In the genomic region with DNA sequence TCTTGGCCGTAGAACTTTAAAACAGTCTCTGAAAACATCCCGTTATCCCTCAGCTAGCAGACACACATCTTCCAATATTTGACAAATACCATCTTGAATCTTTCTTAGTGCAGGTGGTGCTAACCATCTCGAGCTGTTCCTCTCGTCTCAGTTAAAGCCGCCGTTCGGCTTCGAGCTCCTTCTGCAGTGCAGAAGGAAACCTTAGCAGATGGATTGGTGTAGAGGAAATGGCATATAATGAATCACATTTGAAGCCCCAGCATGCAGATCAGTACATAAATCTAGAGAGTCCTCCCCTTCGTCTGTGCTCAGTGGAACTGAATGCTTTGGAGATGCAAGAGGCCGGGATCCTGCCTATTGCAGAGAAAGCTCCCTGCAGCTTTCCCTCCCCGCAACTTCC, we compare ENCODE assay signal across 14 mouse cellular contexts.
DNase-seq lines count a peak whose midpoint lies in the region; ATAC-seq lines count a peak whose summit lies in the region.
"Had no signal": no experiment of that assay in that cellular context is flagged by ENCODE, and none has a peak within 500 bp of the region (broad histone marks: within the 10 kb centered on the region; RNA-seq: fewer than 3 reads in every experiment).

No protein-coding gene starts in this region.

- H3K27ac ChIP-seq in forebrain, embryonic 16.5 days (ENCODE audit: low read length) = no peak overlapping the region
- H3K27ac ChIP-seq: heart, embryonic 15.5 days; hindbrain, embryonic 12.5 days; limb, embryonic 10.5 days; liver, embryonic 15.5 days; stomach, embryonic 15.5 days had no signal

- H3K4me3 ChIP-seq in forebrain, embryonic 16.5 days (replicated peaks; ENCODE audit: low read length) = no peak overlapping the region
- H3K4me3 ChIP-seq: heart, embryonic 15.5 days; hindbrain, embryonic 12.5 days; limb, embryonic 10.5 days; liver, embryonic 15.5 days; stomach, embryonic 15.5 days had no signal

- ATAC-seq in forebrain, embryonic 16.5 days = peak; percentile 92
- no peak for ATAC-seq in megakaryocyte-erythroid progenitor cell, adult 5-6 weeks (replicated peaks; ENCODE audit: low FRiP score, low TSS enrichment, poor library complexity, severe bottlenecking)

- DNase-seq in embryo, embryonic 11.5 days (ENCODE audit: low read depth, low spot score) = peak; percentile 16
- no peak for DNase-seq in embryo, embryonic 10 days (ENCODE audit: low spot score)
- DNase-seq in kidney, postnatal 10 days = peak; percentile 8
- DNase-seq in kidney, adult 9 months = no peak
- DNase-seq in right cerebral cortex, postnatal 10 days (ENCODE audit: low spot score in 2 of 2) = peak; percentile 41 to 64
- no peak for DNase-seq in ovary, postnatal 36 days (ENCODE audit: low spot score)
- DNase-seq: adrenal gland, postnatal 10 days had no signal

- H3K36me3 ChIP-seq in forebrain, embryonic 16.5 days (ENCODE audit: control insufficient read depth, insufficient read depth) = no peaks in the 10 kb centered on the region
- H3K36me3 ChIP-seq: heart, embryonic 15.5 days; hindbrain, embryonic 12.5 days; limb, embryonic 10.5 days; liver, embryonic 15.5 days; stomach, embryonic 15.5 days had no signal

- H3K4me2 ChIP-seq in forebrain, embryonic 16.5 days (ENCODE audit: low read length) = no peak overlapping the region
- H3K4me2 ChIP-seq: heart, embryonic 15.5 days; hindbrain, embryonic 12.5 days; liver, embryonic 15.5 days; stomach, embryonic 15.5 days had no signal

- H3K27me3 ChIP-seq in forebrain, embryonic 16.5 days (replicated peaks; ENCODE audit: control insufficient read depth, insufficient read depth, low read length) = no peaks in the 10 kb centered on the region
- H3K27me3 ChIP-seq: heart, embryonic 15.5 days; hindbrain, embryonic 12.5 days; liver, embryonic 15.5 days; stomach, embryonic 15.5 days had no signal

- H3K9me3 ChIP-seq in forebrain, embryonic 16.5 days (ENCODE audit: control insufficient read depth, low read length) = no peaks in the 10 kb centered on the region
- H3K9me3 ChIP-seq: heart, embryonic 15.5 days; hindbrain, embryonic 12.5 days; limb, embryonic 10.5 days; liver, embryonic 15.5 days; stomach, embryonic 15.5 days had no signal

- 64% methylated on average over 11 of the region's 11 CpGs for WGBS in forebrain, embryonic 16.5 days

- no peak overlapping the region for H3K9ac ChIP-seq in forebrain, embryonic 16.5 days (replicated peaks; ENCODE audit: low read depth, low read length)
- H3K9ac ChIP-seq: heart, embryonic 15.5 days; hindbrain, embryonic 12.5 days; liver, embryonic 15.5 days; stomach, embryonic 15.5 days had no signal

- H3K4me1 ChIP-seq in forebrain, embryonic 16.5 days (replicated peaks; ENCODE audit: control insufficient read depth, insufficient read depth, low read length) = peaks cover 3% of the 10 kb centered on the region; the same call in 1 of the 2 replicates
- H3K4me1 ChIP-seq: heart, embryonic 15.5 days; hindbrain, embryonic 12.5 days; liver, embryonic 15.5 days; stomach, embryonic 15.5 days had no signal

Comparison
In these comparisons a context has a peak if more than half of its experiments do, and no peak if none do; other contexts are left out.
1. DNase-seq: peak in embryo, embryonic 11.5 days (single experiment), kidney, postnatal 10 days (single experiment) and right cerebral cortex, postnatal 10 days (2 of 2); none in embryo, embryonic 10 days (single experiment), kidney, adult 9 months (single experiment) and ovary, postnatal 36 days (single experiment).